Mouse (Mus musculus) E14TG2a.4 (cell line): ENCODE measurements at regions not wholly inside any gene's neighbourhood (a gene's known extent, or its start where the extent isn't known, plus 50 kb on each side); places are given as distances from the start of the nearest gene placed in this dataset.

ENCODE experiments used
- H3K27me3 ChIP-seq: 2 replicates; pipeline ENCODE4 v1.6.1; 2014; ENCODE audit warnings: low read length, control low read depth; ENCODE audit not compliant: insufficient read depth
- H3K36me3 ChIP-seq: 2 replicates; pipeline ENCODE4 v1.6.1; 2014; ENCODE audit warnings: low read length, control low read depth; ENCODE audit not compliant: insufficient read depth
- H3K4me1 ChIP-seq: replicated peaks from 2 replicates; pipeline ENCODE4 v1.6.1; 2014; ENCODE audit warnings: low read depth, low read length, control low read depth
- H3K4me3 ChIP-seq: replicated peaks from 2 replicates; pipeline ENCODE4 v1.5.1; 2014; ENCODE audit warnings: mild to moderate bottlenecking, low read length
- H3K9me3 ChIP-seq: 2 replicates; pipeline ENCODE4 v1.6.1; 2014; ENCODE audit warnings: low read length, control low read depth
- CTCF ChIP-seq: conservative IDR thresholded peaks from 2 replicates; pipeline ENCODE4 v1.5.1; 2014; ENCODE audit warnings: low read length
- NANOG ChIP-seq: IDR thresholded peaks from 2 replicates; pipeline ENCODE4 v1.6.1; 2014; ENCODE audit warnings: borderline replicate concordance, low read length, mixed read lengths
- POU5F1 ChIP-seq: IDR thresholded peaks from 2 replicates; pipeline ENCODE4 v1.6.1; 2014; ENCODE audit warnings: low read length, borderline replicate concordance

DNA sequence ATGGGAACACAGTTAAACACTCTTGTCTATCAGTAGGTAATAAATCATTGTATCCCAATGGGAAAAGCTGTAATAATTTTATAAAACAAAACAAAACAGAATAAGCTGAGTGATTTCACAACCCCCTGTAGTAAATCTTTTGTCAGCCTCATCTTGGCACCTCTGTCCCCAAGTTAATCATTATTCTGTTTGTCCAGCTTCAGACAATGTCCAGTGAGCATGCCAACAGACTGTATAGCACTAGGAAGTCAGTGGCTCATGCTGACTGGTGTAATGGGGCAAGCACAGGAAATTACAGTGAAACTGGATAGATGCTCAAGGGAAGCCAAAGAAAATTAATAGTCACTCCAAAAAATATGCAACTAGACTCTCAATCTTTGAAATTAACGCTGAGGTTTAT, 885.9 kb downstream of the Poteg start:
- no peaks in the 10 kb centered on the region for H3K36me3 ChIP-seq
- TF ChIP-seq POU5F1 = no peak
- TF ChIP-seq NANOG = no peak
- no peak for TF ChIP-seq CTCF
- H3K4me1 ChIP-seq = no peaks in the 10 kb centered on the region
- no peak overlapping the region for H3K4me3 ChIP-seq
- no peaks in the 10 kb centered on the region for H3K27me3 ChIP-seq
- H3K9me3 ChIP-seq = no peaks in the 10 kb centered on the region

GRCm38 (mm10) chr8:28337484-28337883, 890.0 kb downstream of the Poteg start:
- Histone ChIP-seq H3K36me3 (no peaks in the 10 kb centered on the region), H3K4me3 (no peak overlapping the region), H3K9me3 (no peaks in the 10 kb centered on the region), H3K27me3 (no peaks in the 10 kb centered on the region), H3K4me1 (no peaks in the 10 kb centered on the region)
- no peak for TF ChIP-seq NANOG
- no peak for TF ChIP-seq POU5F1
- no peak for TF ChIP-seq CTCF

GRCm38 (mm10) chr8:28341236-28341635, 893.8 kb downstream of the Poteg start:
- TF ChIP-seq POU5F1 (no peak), CTCF (no peak), NANOG (no peak)
- no peaks in the 10 kb centered on the region for H3K9me3 ChIP-seq
- H3K36me3 ChIP-seq = no peaks in the 10 kb centered on the region
- no peaks in the 10 kb centered on the region for H3K4me1 ChIP-seq
- no peak overlapping the region for H3K4me3 ChIP-seq
- H3K27me3 ChIP-seq = no peaks in the 10 kb centered on the region

DNA sequence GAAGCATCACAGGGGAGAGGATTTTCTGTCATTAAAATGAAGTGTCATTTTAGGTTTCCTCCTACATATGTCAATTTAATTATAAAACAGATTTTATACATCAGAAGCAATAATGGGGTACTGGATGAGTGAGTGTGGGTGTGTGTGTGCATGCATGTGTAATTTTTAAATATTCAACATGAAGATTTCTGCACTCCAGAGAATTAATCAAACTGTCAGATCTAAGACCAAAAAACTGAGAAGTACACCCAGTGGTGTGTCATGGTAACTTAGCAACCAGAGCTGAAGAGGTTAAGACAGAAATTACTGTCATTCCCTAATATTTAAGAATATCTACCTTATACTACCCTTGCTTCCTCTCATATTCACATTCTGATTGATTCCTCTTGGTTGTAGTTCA, 919.0 kb downstream of the Poteg start:
- TF ChIP-seq CTCF (no peak), POU5F1 (no peak), NANOG (no peak)

DNA sequence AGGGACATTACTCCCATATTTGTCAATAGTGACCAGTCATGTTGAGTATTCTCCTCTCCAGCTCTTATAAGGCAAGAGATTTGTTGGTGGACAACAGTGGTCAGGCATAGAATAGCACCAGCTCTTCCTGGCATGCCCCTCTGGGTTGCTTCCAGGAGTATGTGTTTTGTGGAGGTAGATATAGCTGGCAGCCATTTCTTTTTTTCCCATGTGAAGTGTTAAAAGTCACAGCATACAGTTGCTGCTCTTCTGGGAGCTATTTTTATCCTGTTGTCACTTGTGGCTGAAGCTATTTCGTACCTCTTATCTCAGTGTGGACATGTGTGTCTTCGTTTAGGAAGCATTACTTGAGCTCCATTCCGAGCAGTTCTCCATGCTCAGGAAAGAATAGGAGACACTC, 919.9 kb downstream of the Poteg start:
- Histone ChIP-seq H3K36me3 (no peaks in the 10 kb centered on the region), H3K4me3 (no peak overlapping the region), H3K4me1 (no peaks in the 10 kb centered on the region), H3K27me3 (no peaks in the 10 kb centered on the region), H3K9me3 (no peaks in the 10 kb centered on the region)
- TF ChIP-seq NANOG = no peak
- no peak for TF ChIP-seq CTCF
- TF ChIP-seq POU5F1 = no peak

More for the DNA sequence above, 919.0 kb downstream of the Poteg start:
- Histone ChIP-seq H3K4me1 (no peaks in the 10 kb centered on the region), H3K27me3 (no peaks in the 10 kb centered on the region), H3K4me3 (no peak overlapping the region), H3K36me3 (no peaks in the 10 kb centered on the region), H3K9me3 (no peaks in the 10 kb centered on the region)

DNA sequence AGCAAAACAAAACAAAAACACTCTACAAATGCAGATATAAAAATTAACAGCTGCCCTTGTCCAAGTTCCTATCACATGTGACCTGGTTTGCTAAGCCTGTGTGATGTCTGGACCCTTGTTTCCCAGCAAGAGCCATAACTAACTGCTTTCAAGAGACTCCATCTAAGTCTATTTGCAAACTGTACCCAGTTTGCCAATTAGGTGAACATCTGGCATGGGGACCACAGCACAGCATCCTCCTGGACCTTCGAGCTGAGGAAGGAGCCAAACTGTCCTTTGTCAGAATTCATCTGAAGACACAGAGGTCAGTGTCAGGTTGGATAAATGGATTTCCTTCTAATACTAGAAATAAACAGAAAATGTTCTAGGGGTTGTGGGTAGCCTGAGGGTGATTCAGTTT, 924.3 kb downstream of the Poteg start:
- no peak for TF ChIP-seq POU5F1
- no peak for TF ChIP-seq NANOG
- no peak for TF ChIP-seq CTCF
- Histone ChIP-seq H3K4me1 (no peaks in the 10 kb centered on the region), H3K4me3 (no peak overlapping the region), H3K36me3 (no peaks in the 10 kb centered on the region), H3K27me3 (no peaks in the 10 kb centered on the region), H3K9me3 (no peaks in the 10 kb centered on the region)

GRCm38 (mm10) chr8:28400141-28400540, 952.7 kb downstream of the Poteg start:
- no peaks in the 10 kb centered on the region for H3K4me1 ChIP-seq
- no peak overlapping the region for H3K4me3 ChIP-seq
- H3K9me3 ChIP-seq = no peaks in the 10 kb centered on the region
- TF ChIP-seq POU5F1 = no peak
- TF ChIP-seq NANOG = no peak
- no peak for TF ChIP-seq CTCF
- H3K36me3 ChIP-seq = no peaks in the 10 kb centered on the region
- H3K27me3 ChIP-seq = no peaks in the 10 kb centered on the region

GRCm38 (mm10) chr8:28427544-28428135, 980.2 kb downstream of the Poteg start:
- TF ChIP-seq POU5F1 (no peak), CTCF (no peak), NANOG (no peak)
- no peaks in the 10 kb centered on the region for H3K36me3 ChIP-seq
- no peaks in the 10 kb centered on the region for H3K4me1 ChIP-seq
- H3K27me3 ChIP-seq = no peaks in the 10 kb centered on the region
- H3K9me3 ChIP-seq = no peaks in the 10 kb centered on the region
- H3K4me3 ChIP-seq = no peak overlapping the region

GRCm38 (mm10) chr8:28473190-28473589, 1025.7 kb downstream of the Poteg start:
- TF ChIP-seq CTCF (no peak), NANOG (no peak), POU5F1 (no peak)
- no peaks in the 10 kb centered on the region for H3K4me1 ChIP-seq
- H3K36me3 ChIP-seq = no peaks in the 10 kb centered on the region
- H3K27me3 ChIP-seq = no peaks in the 10 kb centered on the region
- H3K9me3 ChIP-seq = no peaks in the 10 kb centered on the region
- H3K4me3 ChIP-seq = no peak overlapping the region
